Mouse (Mus musculus) limb, embryonic 12.5 days (tissue): ENCODE results near the gene 1700080O16Rik. TPM values are rescaled to one million over a fixed set of nuclear protein-coding genes. Genes with fewer than 3 reads are reported as not detected.

Experiments used
- ATAC-seq: fragments of 200-750 bp; cut with Nextera tagmentation; 2 replicates; pipeline ENCODE4 v1.8.0; 2017; ENCODE audit warnings: low read depth, moderate TSS enrichment; ENCODE audit not compliant: insufficient number of reproducible peaks, insufficient read depth, low FRiP score, low TSS enrichment
- H3K27ac ChIP-seq: fragments of 300-500 bp; sonication (generic); 2 replicates; pipeline ENCODE4 v1.5.1; 2016; ENCODE audit warnings: mild to moderate bottlenecking, moderate library complexity
- H3K27me3 ChIP-seq: fragments of 300-500 bp; sonication (generic); 2 replicates; pipeline ENCODE4 v1.6.1; 2016; ENCODE audit warnings: mild to moderate bottlenecking, moderate library complexity
- H3K36me3 ChIP-seq: fragments of 300-500 bp; sonication (generic); 2 replicates; pipeline ENCODE4 v1.6.1; 2016; ENCODE audit warnings: mild to moderate bottlenecking, moderate library complexity
- H3K4me1 ChIP-seq: fragments of 300-500 bp; sonication (generic); replicated peaks from 2 replicates; pipeline ENCODE4 v1.6.1; 2016
- H3K4me2 ChIP-seq: fragments of 300-500 bp; sonication (generic); 2 replicates; pipeline ENCODE4 v1.6.1; 2016; ENCODE audit warnings: mild to moderate bottlenecking, moderate library complexity
- H3K4me3 ChIP-seq: fragments of 300-500 bp; sonication (generic); replicated peaks from 2 replicates; pipeline ENCODE4 v1.5.1; 2016; ENCODE audit warnings: mild to moderate bottlenecking
- H3K9ac ChIP-seq: fragments of 300-500 bp; sonication (generic); replicated peaks from 2 replicates; pipeline ENCODE4 v1.6.1; 2016; ENCODE audit warnings: mild to moderate bottlenecking, moderate library complexity
- H3K9me3 ChIP-seq: fragments of 300-500 bp; sonication (generic); 2 replicates; pipeline ENCODE4 v1.6.1; 2016; ENCODE audit warnings: mild to moderate bottlenecking, moderate library complexity
- WGBS: fragments of 180-500 bp; shearing (Covaris S2); methylation state at CpG from one replicate; pipeline ENCODE4 v1.1.7; 2016; 5-methylcytosine and 5-hydroxymethylcytosine counted together
- polyA plus RNA-seq: library from polyadenylated mRNA; unstranded; fragments of >200 nt; fragmentation: Nextera tagmentation; extraction: Ambion mirVana; gene quantifications from 2 replicates; pipeline ENCODE4 v1.2.1, GENCODE M21; 2016

1700080O16Rik gene
- not detected in 2 replicates for polyA plus RNA-seq

DNA sequence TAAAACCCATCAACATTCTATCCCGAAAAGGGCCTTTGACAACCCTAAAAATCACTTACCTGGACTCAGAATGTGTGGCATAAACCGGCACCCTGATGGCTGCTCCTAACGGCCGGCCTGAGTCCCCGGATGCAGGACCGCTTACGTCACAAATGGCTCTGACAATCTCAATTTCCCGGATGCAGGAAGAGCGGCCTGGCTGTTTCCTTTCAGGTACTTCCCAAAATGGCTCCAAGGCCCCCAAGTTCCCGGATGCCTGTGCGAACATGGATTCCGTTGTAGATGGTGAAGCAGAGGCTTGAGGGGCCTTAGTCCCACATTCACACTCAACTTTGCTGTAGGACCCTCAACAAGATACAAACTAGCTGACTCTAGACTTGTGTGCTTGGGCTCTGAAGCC is at the start of gene 1700080O16Rik:
TSS of gene 1700080O16Rik (minus strand) at position 101 of the 400 bp plus-strand sequence.
- Histone ChIP-seq H3K27ac (no peak within 1 kb of the TSS), H3K27me3 (peaks cover 16% of the 10 kb centered on the region), H3K4me3 (no peak within 1 kb of the TSS), H3K4me1 (no peaks in the 10 kb centered on the region), H3K4me2 (no peak within 1 kb of the TSS), H3K36me3 (no peaks in the 10 kb centered on the region), H3K9me3 (no peaks in the 10 kb centered on the region), H3K9ac (no peak within 1 kb of the TSS)
- no peak for ATAC-seq
- WGBS = 92% methylated on average over 12 of the region's 12 CpGs

DNA sequence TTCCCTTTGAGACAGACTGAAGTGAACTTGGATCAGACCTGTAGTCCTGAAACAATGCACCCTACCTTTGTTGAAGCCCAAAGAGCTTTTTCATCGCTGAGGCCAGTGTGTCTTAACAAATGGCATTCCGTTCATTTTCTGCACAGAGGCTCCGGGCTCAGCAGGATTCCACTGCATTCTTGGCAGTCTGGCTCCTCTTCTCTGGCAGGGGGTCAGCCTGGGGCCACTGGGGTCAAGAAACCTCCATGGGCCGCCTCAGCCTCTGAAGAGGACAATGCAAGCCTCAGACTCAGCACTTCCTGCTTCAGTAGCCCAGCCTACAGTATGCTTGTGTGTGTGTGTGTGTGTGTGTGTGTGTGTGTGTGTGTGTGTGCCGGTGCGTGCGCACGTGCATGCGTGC is 45.1 kb upstream of the 1700080O16Rik start:
- no peaks in the 10 kb centered on the region for H3K36me3 ChIP-seq
- WGBS = 66% methylated on average over 9 of the region's 9 CpGs
- H3K4me1 ChIP-seq = no peaks in the 10 kb centered on the region
- no peak overlapping the region for H3K4me2 ChIP-seq
- ATAC-seq = no peak
- H3K27me3 ChIP-seq = peaks cover 4% of the 10 kb centered on the region; the same call in 1 of the 2 replicates
- no peaks in the 10 kb centered on the region for H3K9me3 ChIP-seq
- no peak overlapping the region for H3K9ac ChIP-seq
- no peak overlapping the region for H3K4me3 ChIP-seq
- H3K27ac ChIP-seq = no peak overlapping the region

DNA sequence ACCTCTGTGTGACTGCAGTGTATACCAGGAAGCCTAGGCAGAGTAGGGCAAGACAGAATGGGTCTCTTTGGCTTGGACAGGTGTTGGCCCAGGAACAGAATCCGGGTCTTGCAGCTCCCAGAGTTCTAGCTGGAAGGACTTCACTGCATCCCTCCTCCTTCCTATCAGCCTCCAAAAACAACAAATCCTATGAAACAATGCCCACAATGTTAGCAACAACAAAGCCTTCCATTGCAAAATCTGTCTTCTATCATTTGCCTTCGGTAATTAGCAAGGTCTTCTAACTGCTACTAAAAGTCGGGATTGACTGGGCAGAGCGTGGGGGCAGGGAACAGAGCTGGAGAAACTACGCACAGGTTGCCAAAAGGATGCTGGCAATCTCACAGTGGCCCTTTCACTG is 27.5 kb upstream of the 1700080O16Rik start:
- Histone ChIP-seq H3K27ac (no peak overlapping the region), H3K9ac (no peak overlapping the region), H3K36me3 (no peaks in the 10 kb centered on the region), H3K4me2 (no peak overlapping the region), H3K9me3 (no peaks in the 10 kb centered on the region), H3K4me1 (no peaks in the 10 kb centered on the region), H3K4me3 (no peak overlapping the region), H3K27me3 (no peaks in the 10 kb centered on the region)
- ATAC-seq = no peak
- 69% methylated on average over 5 of the region's 5 CpGs for WGBS

DNA sequence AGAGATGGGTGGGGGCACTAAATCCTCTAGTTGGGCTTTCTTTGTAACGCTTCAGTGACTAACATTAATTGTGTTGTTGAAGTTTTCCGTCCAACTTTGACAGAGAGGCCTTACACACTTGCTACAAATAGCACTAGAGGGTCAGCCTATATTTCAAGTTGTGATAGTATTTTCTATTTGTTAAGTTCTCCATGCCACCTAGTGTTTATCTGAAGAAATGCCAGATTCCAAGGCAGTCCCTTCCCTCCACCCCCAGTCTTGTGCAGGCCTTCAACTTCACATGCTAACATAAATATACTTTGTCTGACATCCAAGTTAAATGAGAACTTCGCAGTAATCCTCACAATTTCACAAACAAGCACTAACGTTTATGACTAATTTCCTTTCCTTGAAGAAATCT is 26.9 kb upstream of the 1700080O16Rik start:
- Histone ChIP-seq H3K9ac (no peak overlapping the region), H3K27ac (no peak overlapping the region), H3K4me1 (no peaks in the 10 kb centered on the region), H3K27me3 (no peaks in the 10 kb centered on the region), H3K36me3 (no peaks in the 10 kb centered on the region), H3K9me3 (no peaks in the 10 kb centered on the region), H3K4me2 (no peak overlapping the region), H3K4me3 (no peak overlapping the region)
- ATAC-seq = no peak
- 52% methylated on average over 4 of the region's 4 CpGs for WGBS

DNA sequence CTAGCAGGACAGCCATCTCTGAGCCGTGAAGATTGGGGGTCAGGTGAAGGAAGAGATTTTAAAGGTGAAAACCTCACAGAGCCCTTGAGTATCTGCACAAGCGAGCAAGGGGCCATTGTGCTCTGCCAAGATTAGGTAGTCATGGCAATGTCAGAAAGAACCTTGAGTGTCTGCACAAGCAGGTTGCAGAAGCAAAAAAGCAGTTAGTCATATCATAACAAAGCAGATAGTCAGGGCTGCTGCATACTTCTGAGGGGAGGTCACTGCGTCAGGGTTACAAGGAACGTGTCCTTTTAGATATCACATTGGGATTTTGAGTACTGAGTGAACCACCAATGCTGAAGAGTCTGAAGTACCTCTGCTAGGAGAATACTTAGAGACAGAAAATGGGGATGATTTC is 3.8 kb upstream of the 1700080O16Rik start:
- WGBS = 90% methylated on average over 4 of the region's 4 CpGs
- no peak overlapping the region for H3K27ac ChIP-seq
- no peak overlapping the region for H3K4me3 ChIP-seq
- H3K4me2 ChIP-seq = no peak overlapping the region
- H3K4me1 ChIP-seq = no peaks in the 10 kb centered on the region
- H3K9ac ChIP-seq = no peak overlapping the region
- no peaks in the 10 kb centered on the region for H3K36me3 ChIP-seq
- no peak for ATAC-seq
- peaks cover 6% of the 10 kb centered on the region for H3K27me3 ChIP-seq
- no peaks in the 10 kb centered on the region for H3K9me3 ChIP-seq

DNA sequence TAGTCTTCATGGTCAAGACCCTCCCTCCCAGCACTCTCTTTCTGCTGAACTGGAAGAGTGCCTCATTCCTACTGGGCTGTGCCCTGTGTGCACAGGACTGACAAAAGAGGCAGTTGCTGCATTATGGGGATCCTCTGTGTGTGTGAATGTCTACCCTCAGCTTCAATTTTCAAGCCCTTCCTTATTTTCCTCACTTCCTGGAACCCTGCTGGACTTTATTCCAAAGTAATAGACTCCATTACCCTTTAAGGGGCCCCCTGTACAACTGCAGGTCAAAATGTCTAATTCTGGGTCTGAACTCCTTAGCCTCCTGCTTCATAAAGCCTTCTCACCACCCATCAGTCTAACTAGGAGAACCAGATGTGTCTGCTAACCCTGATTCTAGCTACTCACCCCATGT is 2.0 kb upstream of the 1700080O16Rik start:
- H3K36me3 ChIP-seq = no peaks in the 10 kb centered on the region
- no peaks in the 10 kb centered on the region for H3K9me3 ChIP-seq
- peaks cover 13% of the 10 kb centered on the region for H3K27me3 ChIP-seq
- no peak overlapping the region for H3K27ac ChIP-seq
- no peak for ATAC-seq
- H3K9ac ChIP-seq = no peak overlapping the region
- H3K4me2 ChIP-seq = no peak overlapping the region
- no peaks in the 10 kb centered on the region for H3K4me1 ChIP-seq
- no peak overlapping the region for H3K4me3 ChIP-seq

DNA sequence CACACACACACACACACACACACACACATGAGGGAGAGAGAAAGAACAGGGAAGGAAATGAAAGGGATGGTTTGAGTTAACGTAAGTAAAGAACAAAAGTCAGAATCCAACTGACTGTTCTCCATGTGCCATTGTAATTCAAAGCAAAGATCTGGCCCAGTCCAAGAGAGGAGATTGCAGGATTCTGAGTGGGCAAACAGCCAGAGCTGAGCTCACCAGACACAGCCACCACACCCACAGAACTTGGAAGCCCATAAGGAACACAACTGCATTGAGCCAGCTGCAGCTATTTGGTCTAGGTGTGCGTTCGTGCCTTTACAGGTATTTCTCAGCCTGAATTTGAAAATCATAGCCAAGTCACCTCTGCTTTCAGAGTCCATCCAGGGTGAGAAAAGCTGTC is 24.5 kb downstream of the 1700080O16Rik start:
- H3K9ac ChIP-seq = no peak overlapping the region
- WGBS = 80% methylated on average over 3 of the region's 3 CpGs
- ATAC-seq = no peak
- H3K4me1 ChIP-seq = no peaks in the 10 kb centered on the region
- no peaks in the 10 kb centered on the region for H3K27me3 ChIP-seq
- no peaks in the 10 kb centered on the region for H3K36me3 ChIP-seq
- no peak overlapping the region for H3K4me3 ChIP-seq
- 0 out of 2 replicates have a peak overlapping the region, but pooled peaks have one; percentile 17 for H3K27ac ChIP-seq
- no peak overlapping the region for H3K4me2 ChIP-seq
- no peaks in the 10 kb centered on the region for H3K9me3 ChIP-seq

DNA sequence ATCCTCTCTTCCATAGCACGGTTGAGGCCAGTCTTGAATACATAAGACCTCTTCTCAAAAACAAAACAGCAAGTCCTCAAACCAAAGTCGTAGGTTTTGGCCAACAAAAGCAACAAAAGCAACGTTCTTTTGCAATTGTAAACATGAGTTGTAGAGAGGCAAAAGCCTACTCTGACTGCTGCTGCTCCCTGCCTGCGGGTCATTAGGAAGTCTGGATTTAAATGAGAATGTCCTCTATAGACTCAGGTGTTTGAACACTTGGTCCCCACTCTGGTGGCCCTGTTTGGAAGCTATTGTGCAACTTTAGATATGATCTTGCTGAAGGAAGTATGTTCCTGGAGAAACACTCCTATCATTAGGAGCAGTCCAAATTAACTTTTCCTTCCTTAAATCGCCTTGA is 34.5 kb downstream of the 1700080O16Rik start:
- Histone ChIP-seq H3K9me3 (no peaks in the 10 kb centered on the region), H3K4me3 (no peak overlapping the region), H3K4me2 (no peak overlapping the region), H3K9ac (no peak overlapping the region), H3K27ac (no peak overlapping the region), H3K36me3 (no peaks in the 10 kb centered on the region), H3K4me1 (no peaks in the 10 kb centered on the region), H3K27me3 (no peaks in the 10 kb centered on the region)
- 71% methylated on average over 5 of the region's 5 CpGs for WGBS
- ATAC-seq = no peak

DNA sequence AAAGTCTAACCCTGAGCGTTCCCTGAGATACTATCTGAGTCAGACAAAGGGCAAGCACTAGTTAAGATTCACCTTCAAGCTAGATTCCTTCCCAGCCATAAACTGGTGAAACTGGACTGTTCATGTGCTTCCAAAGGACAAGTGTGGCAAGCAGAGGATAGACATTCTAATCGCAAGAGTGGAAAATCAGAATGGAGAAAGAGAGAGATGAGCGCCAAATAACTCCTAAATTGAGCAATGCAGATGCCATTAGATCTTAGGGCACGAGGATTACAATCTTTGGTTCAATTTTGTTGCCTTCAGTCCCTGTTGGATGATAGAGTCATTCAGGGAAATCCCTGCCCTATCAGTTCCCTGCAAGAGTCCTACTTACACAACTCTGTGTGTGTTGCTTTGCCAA is 53.5 kb downstream of the 1700080O16Rik start:
- ATAC-seq = no peak
- no peaks in the 10 kb centered on the region for H3K36me3 ChIP-seq
- no peaks in the 10 kb centered on the region for H3K9me3 ChIP-seq
- no peaks in the 10 kb centered on the region for H3K4me1 ChIP-seq
- 83% methylated on average over 4 of the region's 4 CpGs for WGBS
- H3K9ac ChIP-seq = no peak overlapping the region
- no peaks in the 10 kb centered on the region for H3K27me3 ChIP-seq
- H3K27ac ChIP-seq = no peak overlapping the region
- no peak overlapping the region for H3K4me3 ChIP-seq
- no peak overlapping the region for H3K4me2 ChIP-seq

Other genes with a start within 250 kb of the 1700080O16Rik start
- 0.06 and 0.10 TPM in 2 replicates for gene Usp26, start 171.5 kb downstream of the 1700080O16Rik start, polyA plus RNA-seq
- gene Gpc4, start 192.5 kb upstream of the 1700080O16Rik start, polyA plus RNA-seq = 40.4 and 42.7 TPM in 2 replicates